Mouse (Mus musculus) midbrain, embryonic 13.5 days (tissue): ENCODE measurements around the gene Slc22a4. TPM values are rescaled to one million over a fixed set of nuclear protein-coding genes. Genes with fewer than 3 reads are reported as not detected.
"Not testable (repeated sequence)": the region's sequence is repeated elsewhere in the genome, so short reads cannot be mapped to it uniquely, and the experiment has no call there.

ENCODE experiments used
- ATAC-seq: fragments of 200-750 bp; cut with Nextera tagmentation; 2 replicates; pipeline ENCODE4 v1.8.0; 2017; ENCODE audit warnings: mild to moderate bottlenecking, moderate TSS enrichment, moderate library complexity
- H3K27ac ChIP-seq: fragments of 300-500 bp; sonication (generic); 2 replicates; pipeline ENCODE4 v1.5.1; 2015; ENCODE audit warnings: inconsistent platforms, mild to moderate bottlenecking, moderate library complexity
- H3K27me3 ChIP-seq: fragments of 300-500 bp; sonication (generic); 2 replicates; pipeline ENCODE4 v1.6.1; 2015; ENCODE audit warnings: mild to moderate bottlenecking, inconsistent platforms
- H3K36me3 ChIP-seq: fragments of 300-500 bp; sonication (generic); 2 replicates; pipeline ENCODE4 v1.6.1; 2015; ENCODE audit warnings: mild to moderate bottlenecking, inconsistent platforms
- H3K4me1 ChIP-seq: fragments of 300-500 bp; sonication (generic); replicated peaks from 2 replicates; pipeline ENCODE4 v1.6.1; 2015; ENCODE audit warnings: inconsistent platforms
- H3K4me2 ChIP-seq: fragments of 300-500 bp; sonication (generic); replicated peaks from 2 replicates; pipeline ENCODE4 v1.6.1; 2015; ENCODE audit warnings: moderate library complexity, mild to moderate bottlenecking, inconsistent platforms
- H3K4me3 ChIP-seq: fragments of 300-500 bp; sonication (generic); replicated peaks from 2 replicates; pipeline ENCODE4 v1.5.1; 2015; ENCODE audit warnings: mild to moderate bottlenecking, inconsistent platforms
- H3K9ac ChIP-seq: fragments of 300-500 bp; sonication (generic); replicated peaks from 2 replicates; pipeline ENCODE4 v1.6.1; 2015; ENCODE audit warnings: mild to moderate bottlenecking, inconsistent platforms
- H3K9me3 ChIP-seq: fragments of 300-500 bp; sonication (generic); 2 replicates; pipeline ENCODE4 v1.6.1; 2016; ENCODE audit warnings: mild to moderate bottlenecking, inconsistent platforms
- WGBS: fragments of 180-500 bp; shearing (Covaris S2); methylation state at CpG from one replicate; pipeline ENCODE4 v1.1.7; 2015; 5-methylcytosine and 5-hydroxymethylcytosine counted together
- polyA plus RNA-seq: library from polyadenylated mRNA; unstranded; fragments of >200 nt; fragmentation: Nextera tagmentation; extraction: Ambion mirVana; gene quantifications from 2 replicates; pipeline ENCODE4 v1.2.1, GENCODE M21; 2015

Slc22a4 gene
- polyA plus RNA-seq, 1 experiment from 2014 or later = 1.3 TPM

DNA sequence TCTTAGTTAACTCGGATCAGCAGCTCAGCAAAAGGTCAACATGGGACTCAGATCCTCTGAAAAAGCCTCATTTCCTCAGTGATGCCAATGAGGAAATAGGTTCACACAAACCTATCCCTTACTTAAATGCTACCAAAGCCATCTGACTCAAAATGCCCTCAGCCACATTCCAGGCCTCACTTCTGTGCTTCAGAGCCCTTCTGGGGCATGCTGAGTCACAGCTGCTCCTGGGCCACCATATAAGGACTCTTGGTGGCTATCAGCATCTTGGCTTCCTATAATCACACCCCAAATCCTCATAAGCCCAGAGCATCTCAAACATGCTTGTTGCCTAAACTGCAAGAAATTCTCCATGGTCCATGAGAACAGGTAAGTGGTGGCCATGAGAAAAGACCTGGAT is 71.3 kb downstream of the Slc22a4 start:
- no peak overlapping the region for H3K4me2 ChIP-seq
- no peak for ATAC-seq
- H3K27ac ChIP-seq = no peak overlapping the region
- H3K27me3 ChIP-seq = no peaks in the 10 kb centered on the region
- no peak overlapping the region for H3K4me3 ChIP-seq
- WGBS = 80% methylated on average over 1 of the region's 1 CpGs
- no peaks in the 10 kb centered on the region for H3K4me1 ChIP-seq
- no peaks in the 10 kb centered on the region for H3K36me3 ChIP-seq
- no peaks in the 10 kb centered on the region for H3K9me3 ChIP-seq
- no peak overlapping the region for H3K9ac ChIP-seq

DNA sequence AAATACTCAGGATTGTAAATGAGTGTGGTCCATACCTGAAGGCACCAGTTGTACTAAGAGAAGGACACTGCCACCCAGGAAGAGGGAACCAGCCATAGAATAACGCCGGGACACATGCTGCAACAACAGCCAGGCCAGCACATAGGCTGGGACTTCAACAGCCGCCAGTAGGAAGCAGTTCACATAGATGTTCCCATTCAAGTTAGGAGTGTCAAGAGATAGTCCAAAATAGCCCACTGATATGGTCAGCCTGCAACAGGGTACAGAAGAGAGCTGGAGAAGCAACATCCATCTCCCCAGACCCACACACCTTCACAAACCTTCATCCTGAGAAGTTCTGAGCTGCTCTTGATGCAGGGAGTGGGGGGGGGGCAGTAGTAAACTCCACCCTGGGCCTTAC is 73.2 kb downstream of the Slc22a4 start:
- Histone ChIP-seq H3K27me3 (no peaks in the 10 kb centered on the region), H3K4me3 (no peak overlapping the region), H3K36me3 (no peaks in the 10 kb centered on the region), H3K9ac (no peak overlapping the region), H3K4me1 (no peaks in the 10 kb centered on the region), H3K4me2 (no peak overlapping the region), H3K9me3 (no peaks in the 10 kb centered on the region), H3K27ac (no peak overlapping the region)
- ATAC-seq = no peak
- 90% methylated on average over 3 of the region's 3 CpGs for WGBS

- 100% methylated on average over 1 of the region's 3 CpGs for WGBS
- H3K27ac ChIP-seq, H3K4me2 ChIP-seq, H3K9ac ChIP-seq, ATAC-seq, H3K4me3 ChIP-seq, H3K36me3 ChIP-seq, H3K9me3 ChIP-seq, H3K27me3 ChIP-seq, H3K4me1 ChIP-seq: not testable (repeated sequence)
Observed at GRCm38 (mm10) chr11:53950133-53950532, 77.8 kb downstream of the Slc22a4 start.

Other genes with a start within 250 kb of the Slc22a4 start
- gene Gm12216, start 168.8 kb downstream of the Slc22a4 start, polyA plus RNA-seq = 0.40 TPM in 1 of 2 replicates, not detected in the other
- 8.0 and 8.1 TPM in 2 replicates for gene Slc22a5, start 136.4 kb downstream of the Slc22a4 start, polyA plus RNA-seq
- 1.7 and 1.8 TPM in 2 replicates for gene Slc22a21, start 47.8 kb downstream of the Slc22a4 start, polyA plus RNA-seq
- gene Pdlim4, start 40.9 kb upstream of the Slc22a4 start, polyA plus RNA-seq = 23.0 and 23.7 TPM in 2 replicates
- 6.0 and 7.8 TPM in 2 replicates for gene P4ha2, start 72.0 kb upstream of the Slc22a4 start, polyA plus RNA-seq
- not detected in 2 replicates for gene Csf2, start 221.6 kb upstream of the Slc22a4 start, polyA plus RNA-seq
- not detected in 2 replicates for gene Il3, start 239.2 kb upstream of the Slc22a4 start, polyA plus RNA-seq